Mouse (Mus musculus): Measurements from ENCODE around the gene Tnfrsf22. TPM values are rescaled to one million over a fixed set of nuclear protein-coding genes. Genes with fewer than 3 reads are reported as not detected.
"Not testable (repeated sequence)": the region's sequence is repeated elsewhere in the genome, so short reads cannot be mapped to it uniquely, and the experiment has no call there.

The Tnfrsf22 gene
- polyA plus RNA-seq, 1 experiment from 2014 or later, result 2.5 TPM

- H3K9ac ChIP-seq (ENCODE audit: low read length); H3K9me3 ChIP-seq (replicated peaks; ENCODE audit: control insufficient read depth, low read length); H3K4me2 ChIP-seq (ENCODE audit: low read length); DNase-seq (ENCODE audit: low spot score); H3K4me1 ChIP-seq (ENCODE audit: control insufficient read depth, insufficient read depth, low read length); H3K4me3 ChIP-seq (ENCODE audit: low read depth, low read length); H3K27ac ChIP-seq (ENCODE audit: low read depth, low read length); ATAC-seq; H3K27me3 ChIP-seq (replicated peaks; ENCODE audit: control insufficient read depth, insufficient read depth, low read length): not testable (repeated sequence)
- 56% methylated on average over 4 of the region's 4 CpGs for WGBS
- peaks cover 23% of the 10 kb centered on the region for H3K36me3 ChIP-seq (ENCODE audit: control insufficient read depth, insufficient read depth, low read length)
Measured at GRCm38 (mm10) chr7:143686191-143686590, 36.7 kb upstream of the Tnfrsf22 start.

GRCm38 (mm10) chr7:143685359-143686067 is 36.1 kb upstream of the Tnfrsf22 start, which contains the start of gene Tnfrsf23:
Gene Tnfrsf23 (minus strand): TSS chr7:143685872.
- H3K4me1 ChIP-seq (ENCODE audit: control insufficient read depth, insufficient read depth, low read length), result no peaks in the 10 kb centered on the region; the same call in 1 of the 2 replicates
- WGBS, result 4% methylated on average over 35 of the region's 35 CpGs

GRCm38 (mm10) chr7:143684569-143684968 is 35.1 kb upstream of the Tnfrsf22 start:
- H3K4me2 ChIP-seq (ENCODE audit: low read length); H3K27me3 ChIP-seq (replicated peaks; ENCODE audit: control insufficient read depth, insufficient read depth, low read length); H3K36me3 ChIP-seq (ENCODE audit: control insufficient read depth, insufficient read depth, low read length); H3K27ac ChIP-seq (ENCODE audit: low read depth, low read length); H3K4me1 ChIP-seq (ENCODE audit: control insufficient read depth, insufficient read depth, low read length); DNase-seq (ENCODE audit: low spot score); H3K9me3 ChIP-seq (replicated peaks; ENCODE audit: control insufficient read depth, low read length); H3K9ac ChIP-seq (ENCODE audit: low read length); H3K4me3 ChIP-seq (ENCODE audit: low read depth, low read length); ATAC-seq: not testable (repeated sequence)
- WGBS, result 82% methylated on average over 1 of the region's 2 CpGs

More at GRCm38 (mm10) chr7:143685359-143686067, 36.1 kb upstream of the Tnfrsf22 start, which contains the start of gene Tnfrsf23:
- Histone ChIP-seq H3K4me3 (ENCODE audit: low read depth, low read length) (peak within 1 kb of the TSS; percentile 25), H3K27me3 (replicated peaks; ENCODE audit: control insufficient read depth, insufficient read depth, low read length) (no peaks in the 10 kb centered on the region), H3K36me3 (ENCODE audit: control insufficient read depth, insufficient read depth, low read length) (peaks cover 18% of the 10 kb centered on the region), H3K4me2 (ENCODE audit: low read length) (peak within 1 kb of the TSS; percentile 59), H3K9me3 (replicated peaks; ENCODE audit: control insufficient read depth, low read length) (no peaks in the 10 kb centered on the region), H3K27ac (ENCODE audit: low read depth, low read length) (no peak within 1 kb of the TSS), H3K9ac (ENCODE audit: low read length) (peak within 1 kb of the TSS; percentile 37; the same call in 1 of the 2 replicates)
- ATAC-seq (peak; percentile 91), DNase-seq (ENCODE audit: low spot score) (peak; percentile 82)

- DNase-seq (ENCODE audit: low spot score), result no peak
- H3K4me3 ChIP-seq (ENCODE audit: low read depth, low read length), result no peak overlapping the region
- 81% methylated on average over 1 of the region's 1 CpGs for WGBS
- no peak for ATAC-seq
- H3K9ac ChIP-seq (ENCODE audit: low read length), result no peak overlapping the region
- H3K27ac ChIP-seq (ENCODE audit: low read depth, low read length), result no peak overlapping the region
- H3K4me2 ChIP-seq (ENCODE audit: low read length), result no peak overlapping the region
- H3K36me3 ChIP-seq (ENCODE audit: control insufficient read depth, insufficient read depth, low read length), result no peaks in the 10 kb centered on the region
- H3K4me1 ChIP-seq (ENCODE audit: control insufficient read depth, insufficient read depth, low read length), result no peaks in the 10 kb centered on the region; the same call in 1 of the 2 replicates
- no peaks in the 10 kb centered on the region for H3K27me3 ChIP-seq (replicated peaks; ENCODE audit: control insufficient read depth, insufficient read depth, low read length)
- no peaks in the 10 kb centered on the region for H3K9me3 ChIP-seq (replicated peaks; ENCODE audit: control insufficient read depth, low read length)
Measured at GRCm38 (mm10) chr7:143681566-143681965, 32.1 kb upstream of the Tnfrsf22 start.

GRCm38 (mm10) chr7:143680836-143681235 is 31.4 kb upstream of the Tnfrsf22 start:
- not testable (repeated sequence) for H3K4me3 ChIP-seq (ENCODE audit: low read depth, low read length); H3K9ac ChIP-seq (ENCODE audit: low read length); H3K9me3 ChIP-seq (replicated peaks; ENCODE audit: control insufficient read depth, low read length); DNase-seq (ENCODE audit: low spot score); H3K27ac ChIP-seq (ENCODE audit: low read depth, low read length); H3K4me2 ChIP-seq (ENCODE audit: low read length); ATAC-seq; H3K4me1 ChIP-seq (ENCODE audit: control insufficient read depth, insufficient read depth, low read length); H3K27me3 ChIP-seq (replicated peaks; ENCODE audit: control insufficient read depth, insufficient read depth, low read length); H3K36me3 ChIP-seq (ENCODE audit: control insufficient read depth, insufficient read depth, low read length)
- 48% methylated on average over 2 of the region's 2 CpGs for WGBS

GRCm38 (mm10) chr7:143679650-143680049 is 30.2 kb upstream of the Tnfrsf22 start:
- not testable (repeated sequence) for H3K4me3 ChIP-seq (ENCODE audit: low read depth, low read length); H3K9ac ChIP-seq (ENCODE audit: low read length); H3K36me3 ChIP-seq (ENCODE audit: control insufficient read depth, insufficient read depth, low read length); H3K27ac ChIP-seq (ENCODE audit: low read depth, low read length); H3K4me1 ChIP-seq (ENCODE audit: control insufficient read depth, insufficient read depth, low read length); DNase-seq (ENCODE audit: low spot score); ATAC-seq; H3K27me3 ChIP-seq (replicated peaks; ENCODE audit: control insufficient read depth, insufficient read depth, low read length); H3K4me2 ChIP-seq (ENCODE audit: low read length); H3K9me3 ChIP-seq (replicated peaks; ENCODE audit: control insufficient read depth, low read length)
- 80% methylated on average over 2 of the region's 2 CpGs for WGBS

- ATAC-seq (no peak), DNase-seq (ENCODE audit: low spot score) (no peak)
- no peak overlapping the region for H3K4me2 ChIP-seq (ENCODE audit: low read length)
- H3K9ac ChIP-seq (ENCODE audit: low read length), result no peak overlapping the region
- no peak overlapping the region for H3K27ac ChIP-seq (ENCODE audit: low read depth, low read length)
- H3K4me3 ChIP-seq (ENCODE audit: low read depth, low read length), result no peak overlapping the region
- no peaks in the 10 kb centered on the region for H3K27me3 ChIP-seq (replicated peaks; ENCODE audit: control insufficient read depth, insufficient read depth, low read length)
- no peaks in the 10 kb centered on the region for H3K9me3 ChIP-seq (replicated peaks; ENCODE audit: control insufficient read depth, low read length)
- H3K36me3 ChIP-seq (ENCODE audit: control insufficient read depth, insufficient read depth, low read length), result no peaks in the 10 kb centered on the region
- no peaks in the 10 kb centered on the region for H3K4me1 ChIP-seq (ENCODE audit: control insufficient read depth, insufficient read depth, low read length)
Measured at GRCm38 (mm10) chr7:143666427-143667311, 17.2 kb upstream of the Tnfrsf22 start.

- 91% methylated on average over 2 of the region's 2 CpGs for WGBS
- H3K36me3 ChIP-seq (ENCODE audit: control insufficient read depth, insufficient read depth, low read length), result no peaks in the 10 kb centered on the region
- H3K9ac ChIP-seq (ENCODE audit: low read length), result no peak overlapping the region
- H3K27ac ChIP-seq (ENCODE audit: low read depth, low read length), result no peak overlapping the region
- H3K4me1 ChIP-seq (ENCODE audit: control insufficient read depth, insufficient read depth, low read length), result no peaks in the 10 kb centered on the region
- H3K4me3 ChIP-seq (ENCODE audit: low read depth, low read length), result no peak overlapping the region
- no peak for ATAC-seq
- no peaks in the 10 kb centered on the region for H3K9me3 ChIP-seq (replicated peaks; ENCODE audit: control insufficient read depth, low read length)
- DNase-seq (ENCODE audit: low spot score), result no peak
- H3K4me2 ChIP-seq (ENCODE audit: low read length), result no peak overlapping the region
- H3K27me3 ChIP-seq (replicated peaks; ENCODE audit: control insufficient read depth, insufficient read depth, low read length), result no peaks in the 10 kb centered on the region
Measured at GRCm38 (mm10) chr7:143663470-143663869, 14.0 kb upstream of the Tnfrsf22 start.

GRCm38 (mm10) chr7:143660797-143661196 is 11.3 kb upstream of the Tnfrsf22 start:
- no peak overlapping the region for H3K4me2 ChIP-seq (ENCODE audit: low read length)
- H3K4me3 ChIP-seq (ENCODE audit: low read depth, low read length), result no peak overlapping the region
- H3K9me3 ChIP-seq (replicated peaks; ENCODE audit: control insufficient read depth, low read length), result no peaks in the 10 kb centered on the region
- H3K27ac ChIP-seq (ENCODE audit: low read depth, low read length), result no peak overlapping the region
- no peak overlapping the region for H3K9ac ChIP-seq (ENCODE audit: low read length)
- H3K4me1 ChIP-seq (ENCODE audit: control insufficient read depth, insufficient read depth, low read length), result no peaks in the 10 kb centered on the region
- no peaks in the 10 kb centered on the region for H3K27me3 ChIP-seq (replicated peaks; ENCODE audit: control insufficient read depth, insufficient read depth, low read length)
- DNase-seq (ENCODE audit: low spot score) (no peak), ATAC-seq (no peak)
- H3K36me3 ChIP-seq (ENCODE audit: control insufficient read depth, insufficient read depth, low read length), result no peaks in the 10 kb centered on the region
